Mouse (Mus musculus): ENCODE results near the gene Mamld1. TPM values are rescaled to one million over a fixed set of nuclear protein-coding genes. Genes with fewer than 3 reads are reported as not detected.

The Mamld1 gene
- polyA plus RNA-seq, 1 experiment from 2014 or later = 0.63 TPM

DNA sequence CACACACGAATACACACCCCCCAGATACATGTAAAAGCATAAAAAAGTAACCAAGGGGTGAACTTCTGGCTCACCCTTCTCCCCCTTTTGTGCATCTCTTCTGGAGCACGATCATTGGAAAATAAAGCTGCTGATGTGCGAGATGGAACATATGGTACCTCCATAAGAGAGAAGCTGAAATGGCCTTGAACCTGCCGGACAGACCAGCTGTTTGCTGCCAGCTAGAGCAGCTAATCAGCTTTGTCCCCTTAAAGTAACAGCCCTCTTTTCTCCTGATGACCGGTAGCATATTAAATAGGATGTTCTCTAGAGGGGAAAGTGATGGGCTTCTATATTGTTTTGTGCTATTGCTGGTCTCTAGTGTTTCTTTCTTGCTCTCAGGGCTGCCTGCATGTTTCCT lies 3.2 kb downstream of the Mamld1 start:
- no peak for ATAC-seq (replicated peaks; ENCODE audit: low FRiP score)

DNA sequence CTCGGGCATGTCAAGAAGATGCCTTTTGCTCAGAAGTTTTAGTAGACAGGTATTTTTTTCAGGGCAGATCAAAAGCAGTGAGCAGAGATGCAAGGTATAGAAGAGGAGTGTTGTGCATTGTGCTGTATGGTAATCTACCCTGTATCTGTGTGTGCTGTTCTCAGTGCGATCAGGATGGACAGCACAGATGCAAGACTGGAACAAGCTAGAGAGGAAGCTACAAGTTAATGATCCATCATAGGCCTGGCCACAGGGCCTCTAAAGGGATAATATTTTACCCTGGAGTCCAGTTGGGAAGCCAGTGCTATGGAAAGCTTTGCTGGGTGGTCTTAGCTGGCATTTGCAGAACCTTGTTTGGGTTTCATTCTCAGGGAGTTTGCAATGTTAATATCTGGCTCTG lies 6.9 kb downstream of the Mamld1 start:
- H3K9me3 ChIP-seq (ENCODE audit: control insufficient read depth, low read length) = no peaks in the 10 kb centered on the region
- peaks cover 7% of the 10 kb centered on the region for H3K27me3 ChIP-seq (replicated peaks; ENCODE audit: control insufficient read depth, insufficient read depth, low read length)
- H3K4me1 ChIP-seq (replicated peaks; ENCODE audit: control insufficient read depth, insufficient read depth, low read length) = no peaks in the 10 kb centered on the region
- 84% methylated on average over 2 of the region's 2 CpGs for WGBS
- no peak overlapping the region for H3K27ac ChIP-seq (ENCODE audit: low read depth, low read length)
- H3K4me3 ChIP-seq (ENCODE audit: low read depth, low read length) = no peak overlapping the region
- H3K4me2 ChIP-seq = no peak overlapping the region
- H3K9ac ChIP-seq (ENCODE audit: low read depth, low read length) = no peak overlapping the region
- no peak for DNase-seq (ENCODE audit: low spot score)
- no peaks in the 10 kb centered on the region for H3K36me3 ChIP-seq (ENCODE audit: control insufficient read depth, insufficient read depth, low read length)
- no peak for ATAC-seq (replicated peaks; ENCODE audit: low FRiP score)

More for the DNA sequence above, 3.2 kb downstream of the Mamld1 start:
- Histone ChIP-seq H3K4me3 (ENCODE audit: low read depth, low read length) (no peak overlapping the region), H3K27ac (ENCODE audit: low read depth, low read length) (no peak overlapping the region), H3K9me3 (ENCODE audit: control insufficient read depth, low read length) (no peaks in the 10 kb centered on the region), H3K4me1 (replicated peaks; ENCODE audit: control insufficient read depth, insufficient read depth, low read length) (no peaks in the 10 kb centered on the region), H3K4me2 (no peak overlapping the region), H3K36me3 (ENCODE audit: control insufficient read depth, insufficient read depth, low read length) (no peaks in the 10 kb centered on the region), H3K9ac (ENCODE audit: low read depth, low read length) (no peak overlapping the region), H3K27me3 (replicated peaks; ENCODE audit: control insufficient read depth, insufficient read depth, low read length) (peaks cover 40% of the 10 kb centered on the region)
- 52% methylated on average over 5 of the region's 5 CpGs for WGBS
- DNase-seq (ENCODE audit: low spot score) = no peak

DNA sequence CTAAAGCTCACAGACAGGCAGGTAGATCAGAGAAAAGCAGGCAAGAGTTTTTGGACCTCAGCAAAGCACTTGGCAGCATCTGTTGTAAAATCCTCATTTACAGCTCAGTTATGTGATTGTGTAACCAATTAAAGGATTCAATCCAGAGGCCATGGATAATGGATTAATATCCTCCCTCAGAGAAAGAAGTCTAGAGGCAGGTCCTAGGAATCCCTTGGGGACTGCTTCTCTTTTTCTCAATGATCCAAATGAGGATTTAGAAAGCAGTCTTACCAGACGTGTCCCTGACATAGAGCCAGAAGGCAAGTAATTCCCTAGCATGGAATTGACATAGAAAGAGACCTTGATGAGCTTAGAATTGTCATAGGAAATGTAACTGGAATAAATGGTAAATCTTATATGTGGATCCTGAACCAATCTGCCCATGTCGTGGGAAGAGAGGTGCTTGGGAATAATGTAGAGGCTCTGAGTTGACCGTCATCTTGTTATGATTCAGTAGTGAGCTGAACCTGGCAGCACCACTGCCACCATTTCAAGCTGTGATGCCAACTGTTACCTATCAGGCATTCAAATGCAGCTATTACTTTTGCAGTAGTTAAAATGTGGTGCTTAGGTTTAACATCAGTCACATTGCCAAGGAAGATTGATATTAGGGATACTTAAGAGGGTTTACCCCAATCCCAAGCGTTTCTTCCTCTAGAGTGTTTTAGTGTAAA lies 35.2 kb downstream of the Mamld1 start:
- no peaks in the 10 kb centered on the region for H3K4me1 ChIP-seq (replicated peaks; ENCODE audit: control insufficient read depth, insufficient read depth, low read length)
- peaks cover 2% of the 10 kb centered on the region; the same call in 1 of the 2 replicates for H3K27me3 ChIP-seq (replicated peaks; ENCODE audit: control insufficient read depth, insufficient read depth, low read length)
- H3K4me2 ChIP-seq = no peak overlapping the region
- no peaks in the 10 kb centered on the region for H3K36me3 ChIP-seq (ENCODE audit: control insufficient read depth, insufficient read depth, low read length)
- H3K9me3 ChIP-seq (ENCODE audit: control insufficient read depth, low read length) = no peaks in the 10 kb centered on the region
- H3K4me3 ChIP-seq (ENCODE audit: low read depth, low read length) = no peak overlapping the region
- H3K9ac ChIP-seq (ENCODE audit: low read depth, low read length) = no peak overlapping the region
- no peak for ATAC-seq (replicated peaks; ENCODE audit: low FRiP score)
- DNase-seq (ENCODE audit: low spot score) = no peak
- 73% methylated on average over 4 of the region's 4 CpGs for WGBS
- no peak overlapping the region for H3K27ac ChIP-seq (ENCODE audit: low read depth, low read length)

DNA sequence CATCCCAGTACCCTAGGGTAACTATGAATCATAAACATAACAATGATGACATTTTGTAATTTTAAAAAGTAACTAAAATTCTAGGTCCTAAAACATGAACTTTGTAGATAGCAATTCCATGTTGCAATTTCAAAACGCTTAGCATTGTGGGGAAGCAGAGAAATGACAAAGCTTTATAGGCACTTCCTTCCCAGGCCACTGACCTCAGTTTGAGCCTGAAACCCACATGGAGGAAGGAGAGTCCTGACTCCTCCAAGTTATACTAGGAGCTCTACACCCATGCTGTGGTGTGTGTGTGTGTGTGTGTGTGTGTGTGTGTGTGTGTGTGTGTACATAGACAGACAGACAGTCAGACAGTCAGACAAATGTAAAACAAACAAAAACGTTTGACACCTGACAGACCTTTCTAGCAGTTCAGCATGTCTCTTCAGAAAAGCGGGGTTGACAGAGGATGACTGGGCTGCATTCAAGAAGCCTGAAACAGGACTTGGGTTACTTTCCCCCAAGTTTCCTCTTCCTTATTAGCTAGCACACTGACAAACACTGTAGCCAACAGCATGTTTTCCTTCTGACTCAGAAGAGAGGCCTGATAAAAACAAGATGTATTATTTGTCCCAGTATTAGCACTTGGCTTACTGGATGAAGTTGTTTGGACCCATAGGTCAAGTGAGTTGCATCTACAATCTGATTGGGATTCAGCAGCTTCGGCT lies 37.5 kb downstream of the Mamld1 start:
- Histone ChIP-seq H3K4me2 (no peak overlapping the region), H3K27ac (ENCODE audit: low read depth, low read length) (no peak overlapping the region), H3K36me3 (ENCODE audit: control insufficient read depth, insufficient read depth, low read length) (no peaks in the 10 kb centered on the region), H3K4me3 (ENCODE audit: low read depth, low read length) (no peak overlapping the region), H3K4me1 (replicated peaks; ENCODE audit: control insufficient read depth, insufficient read depth, low read length) (no peaks in the 10 kb centered on the region), H3K27me3 (replicated peaks; ENCODE audit: control insufficient read depth, insufficient read depth, low read length) (peaks cover 2% of the 10 kb centered on the region; the same call in 1 of the 2 replicates), H3K9me3 (ENCODE audit: control insufficient read depth, low read length) (no peaks in the 10 kb centered on the region), H3K9ac (ENCODE audit: low read depth, low read length) (no peak overlapping the region)
- DNase-seq (ENCODE audit: low spot score) = no peak
- ATAC-seq (replicated peaks; ENCODE audit: low FRiP score) = no peak
- WGBS = 59% methylated on average over 4 of the region's 4 CpGs

GRCm38 (mm10) chrX:71088080-71088414 lies 38.0 kb downstream of the Mamld1 start:
- no peak for DNase-seq (ENCODE audit: low spot score)
- H3K4me2 ChIP-seq = no peak overlapping the region
- no peak overlapping the region for H3K27ac ChIP-seq (ENCODE audit: low read depth, low read length)
- WGBS = 66% methylated on average over 3 of the region's 3 CpGs
- H3K9me3 ChIP-seq (ENCODE audit: control insufficient read depth, low read length) = no peaks in the 10 kb centered on the region
- peaks cover 2% of the 10 kb centered on the region; the same call in 1 of the 2 replicates for H3K27me3 ChIP-seq (replicated peaks; ENCODE audit: control insufficient read depth, insufficient read depth, low read length)
- H3K9ac ChIP-seq (ENCODE audit: low read depth, low read length) = no peak overlapping the region
- no peaks in the 10 kb centered on the region for H3K36me3 ChIP-seq (ENCODE audit: control insufficient read depth, insufficient read depth, low read length)
- no peak for ATAC-seq (replicated peaks; ENCODE audit: low FRiP score)
- H3K4me3 ChIP-seq (ENCODE audit: low read depth, low read length) = no peak overlapping the region
- no peaks in the 10 kb centered on the region for H3K4me1 ChIP-seq (replicated peaks; ENCODE audit: control insufficient read depth, insufficient read depth, low read length)

DNA sequence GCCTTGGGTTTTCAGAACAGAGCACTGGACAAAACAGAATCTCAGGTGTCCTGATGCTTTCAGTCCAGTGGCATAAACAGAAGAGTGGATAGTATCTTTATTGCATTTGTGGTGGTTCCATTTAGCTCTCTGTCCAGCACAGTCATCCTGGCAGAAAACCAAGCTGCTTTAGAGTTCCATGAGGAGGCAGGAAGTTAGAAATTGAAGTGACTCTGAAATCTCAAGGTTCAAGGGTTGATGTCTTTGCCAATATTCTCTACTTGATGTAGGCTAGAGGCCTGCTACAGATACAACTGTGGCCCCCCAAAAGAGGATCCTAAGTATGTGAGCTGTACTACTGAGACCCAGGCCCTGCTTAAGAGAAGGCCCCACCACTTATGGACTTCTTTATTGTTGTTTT lies 55.8 kb downstream of the Mamld1 start:
- ATAC-seq (replicated peaks; ENCODE audit: low FRiP score) (no peak), DNase-seq (ENCODE audit: low spot score) (no peak)
- Histone ChIP-seq H3K36me3 (ENCODE audit: control insufficient read depth, insufficient read depth, low read length) (no peaks in the 10 kb centered on the region), H3K9me3 (ENCODE audit: control insufficient read depth, low read length) (no peaks in the 10 kb centered on the region), H3K4me1 (replicated peaks; ENCODE audit: control insufficient read depth, insufficient read depth, low read length) (no peaks in the 10 kb centered on the region), H3K27ac (ENCODE audit: low read depth, low read length) (no peak overlapping the region), H3K27me3 (replicated peaks; ENCODE audit: control insufficient read depth, insufficient read depth, low read length) (peaks cover 7% of the 10 kb centered on the region), H3K9ac (ENCODE audit: low read depth, low read length) (no peak overlapping the region), H3K4me3 (ENCODE audit: low read depth, low read length) (no peak overlapping the region), H3K4me2 (no peak overlapping the region)

GRCm38 (mm10) chrX:71106392-71106791 lies 56.3 kb downstream of the Mamld1 start:
- H3K9me3 ChIP-seq (ENCODE audit: control insufficient read depth, low read length) = no peaks in the 10 kb centered on the region
- no peak for DNase-seq (ENCODE audit: low spot score)
- H3K36me3 ChIP-seq (ENCODE audit: control insufficient read depth, insufficient read depth, low read length) = no peaks in the 10 kb centered on the region
- WGBS = 77% methylated on average over 4 of the region's 4 CpGs
- peaks cover 4% of the 10 kb centered on the region for H3K27me3 ChIP-seq (replicated peaks; ENCODE audit: control insufficient read depth, insufficient read depth, low read length)
- no peaks in the 10 kb centered on the region for H3K4me1 ChIP-seq (replicated peaks; ENCODE audit: control insufficient read depth, insufficient read depth, low read length)
- H3K9ac ChIP-seq (ENCODE audit: low read depth, low read length) = no peak overlapping the region
- H3K27ac ChIP-seq (ENCODE audit: low read depth, low read length) = no peak overlapping the region
- H3K4me2 ChIP-seq = no peak overlapping the region
- no peak for ATAC-seq (replicated peaks; ENCODE audit: low FRiP score)
- no peak overlapping the region for H3K4me3 ChIP-seq (ENCODE audit: low read depth, low read length)

- H3K27me3 ChIP-seq (replicated peaks; ENCODE audit: control insufficient read depth, insufficient read depth, low read length) = peaks cover 4% of the 10 kb centered on the region; the same call in 1 of the 2 replicates
- H3K9me3 ChIP-seq (ENCODE audit: control insufficient read depth, low read length) = no peaks in the 10 kb centered on the region
- no peak overlapping the region for H3K4me2 ChIP-seq
- no peak overlapping the region for H3K27ac ChIP-seq (ENCODE audit: low read depth, low read length)
- no peak overlapping the region for H3K4me3 ChIP-seq (ENCODE audit: low read depth, low read length)
- ATAC-seq (replicated peaks; ENCODE audit: low FRiP score) = no peak
- no peak for DNase-seq (ENCODE audit: low spot score)
- no peaks in the 10 kb centered on the region for H3K4me1 ChIP-seq (replicated peaks; ENCODE audit: control insufficient read depth, insufficient read depth, low read length)
- H3K36me3 ChIP-seq (ENCODE audit: control insufficient read depth, insufficient read depth, low read length) = no peaks in the 10 kb centered on the region
- no peak overlapping the region for H3K9ac ChIP-seq (ENCODE audit: low read depth, low read length)
- WGBS = 79% methylated on average over 4 of the region's 4 CpGs
Measured at GRCm38 (mm10) chrX:71108056-71108735, 58.1 kb downstream of the Mamld1 start.

All from liver, embryonic 11.5 days (tissue).